Mouse (Mus musculus) adipocyte (in vitro differentiated cells): ENCODE results near the gene Cks1b.

Source experiments
- DNase-seq: peaks from one replicate; pipeline ENCODE4 v3.0.0-alpha.2; 2016; ENCODE audit warnings: low spot score

The Cks1b gene

GRCm38 (mm10) chr3:89382033-89382882 is 35.9 kb downstream of the Cks1b start:
- no peak for DNase-seq

GRCm38 (mm10) chr3:89381233-89381632 is 37.0 kb downstream of the Cks1b start:
- DNase-seq, result no peak

- DNase-seq, result no peak
Measured at GRCm38 (mm10) chr3:89380711-89381110, 37.5 kb downstream of the Cks1b start.

GRCm38 (mm10) chr3:89380291-89380690 is 37.9 kb downstream of the Cks1b start:
- no peak for DNase-seq

- DNase-seq, result no peak
Measured at GRCm38 (mm10) chr3:89379388-89380131, 38.6 kb downstream of the Cks1b start.

GRCm38 (mm10) chr3:89378394-89379067 is 39.7 kb downstream of the Cks1b start:
- DNase-seq, result peak; percentile 77

GRCm38 (mm10) chr3:89377831-89378230 is 40.4 kb downstream of the Cks1b start:
- peak; percentile 37 for DNase-seq

GRCm38 (mm10) chr3:89373581-89374231 is 44.5 kb downstream of the Cks1b start:
- no peak for DNase-seq

GRCm38 (mm10) chr3:89367338-89367737 is 50.8 kb downstream of the Cks1b start:
- peak; percentile 86 for DNase-seq

- no peak for DNase-seq
Measured at GRCm38 (mm10) chr3:89365486-89366414, 52.4 kb downstream of the Cks1b start.
